Mouse (Mus musculus): ENCODE results near the gene Lrrc17.

- TF ChIP-seq CTCF (IDR thresholded peaks at IDR 0.05; ENCODE audit: low read depth) (no peak), EP300 (IDR thresholded peaks at IDR 0.05; ENCODE audit: low read depth) (no peak)
Observed at GRCm38 (mm10) chr5:21567784-21568183, 24.4 kb downstream of the Lrrc17 start.

Data from liver, postnatal 0 days (tissue).